Mouse (Mus musculus): ENCODE measurements around the gene Ttc9. TPM values are rescaled to one million over a fixed set of nuclear protein-coding genes. Genes with fewer than 3 reads are reported as not detected.
A peak's percentile ranks its signal among the peaks of the same experiment; 100 is the strongest.

The Ttc9 gene
- polyA plus RNA-seq, 1 experiment from 2014 or later: 20.6 TPM

GRCm38 (mm10) chr12:81663906-81664305, 32.9 kb downstream of the Ttc9 start:
- 89% methylated on average over 5 of the region's 5 CpGs for WGBS

GRCm38 (mm10) chr12:81668406-81668805, 37.4 kb downstream of the Ttc9 start:
- Histone ChIP-seq H3K27ac (replicated peaks) (no peak overlapping the region), H3K9me3 (no peaks in the 10 kb centered on the region), H3K4me2 (no peak overlapping the region), H3K9ac (no peak overlapping the region), H3K4me1 (replicated peaks) (no peaks in the 10 kb centered on the region), H3K36me3 (peaks cover 14% of the 10 kb centered on the region; the same call in 1 of the 2 replicates), H3K4me3 (no peak overlapping the region), H3K27me3 (no peaks in the 10 kb centered on the region)
- WGBS: 94% methylated on average over 9 of the region's 9 CpGs
- no peak for ATAC-seq (ENCODE audit: low FRiP score, low read depth)

More at GRCm38 (mm10) chr12:81663906-81664305, 32.9 kb downstream of the Ttc9 start:
- Histone ChIP-seq H3K9me3 (no peaks in the 10 kb centered on the region), H3K27ac (replicated peaks) (no peak overlapping the region), H3K9ac (no peak overlapping the region), H3K36me3 (peaks cover 21% of the 10 kb centered on the region), H3K4me2 (no peak overlapping the region), H3K4me1 (replicated peaks) (no peaks in the 10 kb centered on the region), H3K27me3 (no peaks in the 10 kb centered on the region), H3K4me3 (no peak overlapping the region)
- no peak for ATAC-seq (ENCODE audit: low FRiP score, low read depth)

GRCm38 (mm10) chr12:81675557-81675956, 44.5 kb downstream of the Ttc9 start:
- no peaks in the 10 kb centered on the region for H3K4me1 ChIP-seq (replicated peaks)
- ATAC-seq (ENCODE audit: low FRiP score, low read depth): no peak
- no peaks in the 10 kb centered on the region for H3K36me3 ChIP-seq
- no peaks in the 10 kb centered on the region for H3K27me3 ChIP-seq
- no peak overlapping the region for H3K9ac ChIP-seq
- no peak overlapping the region for H3K4me2 ChIP-seq
- WGBS: 64% methylated on average over 2 of the region's 2 CpGs
- H3K27ac ChIP-seq (replicated peaks): no peak overlapping the region
- H3K9me3 ChIP-seq: no peaks in the 10 kb centered on the region
- H3K4me3 ChIP-seq: no peak overlapping the region

- no peaks in the 10 kb centered on the region for H3K36me3 ChIP-seq
- H3K9me3 ChIP-seq: no peaks in the 10 kb centered on the region
- H3K4me3 ChIP-seq: no peak overlapping the region
- H3K27ac ChIP-seq (replicated peaks): no peak overlapping the region
- no peak overlapping the region for H3K9ac ChIP-seq
- no peaks in the 10 kb centered on the region for H3K27me3 ChIP-seq
- ATAC-seq (ENCODE audit: low FRiP score, low read depth): no peak
- WGBS: 80% methylated on average over 7 of the region's 7 CpGs
- no peak overlapping the region for H3K4me2 ChIP-seq
- H3K4me1 ChIP-seq (replicated peaks): no peaks in the 10 kb centered on the region
Observed at GRCm38 (mm10) chr12:81679807-81680529, 48.9 kb downstream of the Ttc9 start.

- Histone ChIP-seq H3K4me2 (no peak overlapping the region), H3K27me3 (no peaks in the 10 kb centered on the region), H3K27ac (replicated peaks) (no peak overlapping the region), H3K9ac (no peak overlapping the region), H3K4me3 (no peak overlapping the region), H3K36me3 (no peaks in the 10 kb centered on the region), H3K4me1 (replicated peaks) (peaks cover 10% of the 10 kb centered on the region), H3K9me3 (no peaks in the 10 kb centered on the region)
- WGBS: 78% methylated on average over 11 of the region's 11 CpGs
- ATAC-seq (ENCODE audit: low FRiP score, low read depth): no peak
Observed at GRCm38 (mm10) chr12:81683395-81683794, 52.3 kb downstream of the Ttc9 start.

GRCm38 (mm10) chr12:81684096-81684495, 53.0 kb downstream of the Ttc9 start:
- no peak for ATAC-seq (ENCODE audit: low FRiP score, low read depth)
- H3K27me3 ChIP-seq: no peaks in the 10 kb centered on the region
- no peak overlapping the region for H3K4me3 ChIP-seq
- H3K4me2 ChIP-seq: no peak overlapping the region
- H3K36me3 ChIP-seq: no peaks in the 10 kb centered on the region
- H3K9me3 ChIP-seq: no peaks in the 10 kb centered on the region
- peaks cover 10% of the 10 kb centered on the region for H3K4me1 ChIP-seq (replicated peaks)
- H3K27ac ChIP-seq (replicated peaks): no peak overlapping the region
- no peak overlapping the region for H3K9ac ChIP-seq
- 74% methylated on average over 6 of the region's 6 CpGs for WGBS

DNA sequence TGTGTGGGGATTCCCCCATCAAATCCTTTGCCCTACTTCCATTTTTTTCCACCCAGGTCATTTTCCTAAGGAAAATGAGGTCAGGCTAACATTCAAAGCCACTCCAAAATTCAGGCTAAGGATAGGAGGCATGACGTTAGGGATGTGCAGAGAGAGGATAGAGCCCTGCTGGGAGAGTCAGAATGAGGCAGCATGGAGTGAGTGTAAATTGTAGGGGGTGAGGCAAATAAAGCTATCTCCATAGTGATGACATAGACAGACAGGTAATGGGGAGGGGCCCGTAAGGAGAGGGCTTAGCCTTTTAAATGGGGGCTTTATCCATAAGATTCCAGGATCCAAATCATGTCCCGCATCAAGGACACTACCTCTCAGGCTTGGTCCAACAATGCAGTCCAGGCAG, 54.9 kb downstream of the Ttc9 start:
- WGBS: 51% methylated on average over 3 of the region's 3 CpGs
- Histone ChIP-seq H3K27ac (replicated peaks) (no peak overlapping the region; the same call in 1 of the 2 replicates), H3K9ac (no peak overlapping the region), H3K36me3 (no peaks in the 10 kb centered on the region), H3K9me3 (no peaks in the 10 kb centered on the region), H3K4me1 (replicated peaks) (peaks cover 10% of the 10 kb centered on the region), H3K4me3 (no peak overlapping the region), H3K27me3 (no peaks in the 10 kb centered on the region), H3K4me2 (no peak overlapping the region)
- ATAC-seq (ENCODE audit: low FRiP score, low read depth): peak; percentile 29

GRCm38 (mm10) chr12:81686406-81687117, 55.5 kb downstream of the Ttc9 start:
- Histone ChIP-seq H3K27ac (replicated peaks) (no peak overlapping the region; the same call in 1 of the 2 replicates), H3K4me2 (no peak overlapping the region)

GRCm38 (mm10) chr12:81687873-81688272, 56.8 kb downstream of the Ttc9 start:
- H3K27ac ChIP-seq (replicated peaks): no peak overlapping the region
- H3K4me1 ChIP-seq (replicated peaks): peaks cover 10% of the 10 kb centered on the region
- H3K27me3 ChIP-seq: no peaks in the 10 kb centered on the region
- no peak for ATAC-seq (ENCODE audit: low FRiP score, low read depth)
- WGBS: 79% methylated on average over 5 of the region's 5 CpGs
- no peaks in the 10 kb centered on the region for H3K36me3 ChIP-seq
- H3K4me3 ChIP-seq: no peak overlapping the region
- no peak overlapping the region for H3K4me2 ChIP-seq
- H3K9ac ChIP-seq: no peak overlapping the region
- H3K9me3 ChIP-seq: no peaks in the 10 kb centered on the region

More at GRCm38 (mm10) chr12:81686406-81687117, 55.5 kb downstream of the Ttc9 start:
- WGBS: 36% methylated on average over 12 of the region's 12 CpGs
- Histone ChIP-seq H3K4me3 (no peak overlapping the region), H3K36me3 (no peaks in the 10 kb centered on the region), H3K27me3 (no peaks in the 10 kb centered on the region), H3K9me3 (no peaks in the 10 kb centered on the region), H3K9ac (no peak overlapping the region), H3K4me1 (replicated peaks) (peaks cover 10% of the 10 kb centered on the region)
- peak; percentile 70 for ATAC-seq (ENCODE audit: low FRiP score, low read depth)

DNA sequence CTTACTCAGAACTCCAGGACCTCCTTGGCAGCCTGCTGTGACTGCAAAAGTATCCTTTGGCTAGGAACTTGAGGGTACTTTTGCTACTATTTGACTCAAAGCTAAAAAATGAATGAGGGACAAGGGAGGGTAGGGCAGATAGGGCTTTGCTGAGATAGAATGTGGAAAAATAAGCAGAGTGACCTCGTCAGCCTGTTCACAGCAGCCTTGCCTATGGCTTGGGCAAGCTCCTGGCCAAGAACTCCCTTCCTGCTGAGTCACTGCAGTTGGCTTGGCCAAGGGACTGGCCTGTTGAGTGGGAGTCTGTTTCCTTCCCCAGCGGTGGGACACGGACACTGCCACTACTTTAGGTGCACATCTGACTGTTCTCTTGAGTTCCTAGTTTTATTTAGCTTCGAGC, 57.5 kb downstream of the Ttc9 start:
- H3K4me1 ChIP-seq (replicated peaks): peaks cover 10% of the 10 kb centered on the region
- no peak overlapping the region for H3K27ac ChIP-seq (replicated peaks)
- no peaks in the 10 kb centered on the region for H3K36me3 ChIP-seq
- no peak overlapping the region for H3K4me2 ChIP-seq
- WGBS: 89% methylated on average over 4 of the region's 4 CpGs
- H3K9ac ChIP-seq: no peak overlapping the region
- no peaks in the 10 kb centered on the region for H3K9me3 ChIP-seq
- no peaks in the 10 kb centered on the region for H3K27me3 ChIP-seq
- no peak for ATAC-seq (ENCODE audit: low FRiP score, low read depth)
- no peak overlapping the region for H3K4me3 ChIP-seq

DNA sequence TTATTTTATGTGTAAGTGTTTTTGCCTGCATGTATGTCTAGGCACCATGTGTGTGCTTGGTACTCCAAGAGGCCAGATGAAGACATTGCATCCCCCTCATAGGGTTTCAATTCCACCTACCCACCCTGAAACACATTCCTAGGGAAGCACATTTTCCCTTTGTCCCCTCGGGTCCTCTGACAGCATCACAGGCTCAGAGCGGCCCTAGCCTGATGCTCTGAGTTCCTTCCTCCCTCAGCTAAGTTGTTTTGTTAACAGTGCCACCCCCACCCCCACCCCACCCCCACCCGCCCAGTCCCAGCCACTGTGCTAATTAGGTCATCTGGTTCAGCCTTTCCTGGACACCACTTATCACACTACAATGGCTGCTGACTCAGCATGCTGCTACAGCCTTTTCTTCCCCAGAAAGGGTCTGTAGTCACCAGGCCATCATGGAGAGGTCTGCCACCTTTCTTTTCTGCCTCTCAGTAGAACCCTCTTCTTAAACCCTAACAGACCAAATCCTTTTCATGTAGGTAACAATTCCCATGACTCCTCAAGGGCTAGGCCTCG, 58.5 kb downstream of the Ttc9 start:
- H3K9me3 ChIP-seq: no peaks in the 10 kb centered on the region
- 44% methylated on average over 4 of the region's 4 CpGs for WGBS
- H3K4me2 ChIP-seq: no peak overlapping the region
- H3K4me1 ChIP-seq (replicated peaks): peaks cover 10% of the 10 kb centered on the region
- H3K36me3 ChIP-seq: no peaks in the 10 kb centered on the region
- ATAC-seq (ENCODE audit: low FRiP score, low read depth): no peak
- H3K9ac ChIP-seq: no peak overlapping the region
- H3K27me3 ChIP-seq: no peaks in the 10 kb centered on the region
- no peak overlapping the region for H3K4me3 ChIP-seq
- no peak overlapping the region for H3K27ac ChIP-seq (replicated peaks)

DNA sequence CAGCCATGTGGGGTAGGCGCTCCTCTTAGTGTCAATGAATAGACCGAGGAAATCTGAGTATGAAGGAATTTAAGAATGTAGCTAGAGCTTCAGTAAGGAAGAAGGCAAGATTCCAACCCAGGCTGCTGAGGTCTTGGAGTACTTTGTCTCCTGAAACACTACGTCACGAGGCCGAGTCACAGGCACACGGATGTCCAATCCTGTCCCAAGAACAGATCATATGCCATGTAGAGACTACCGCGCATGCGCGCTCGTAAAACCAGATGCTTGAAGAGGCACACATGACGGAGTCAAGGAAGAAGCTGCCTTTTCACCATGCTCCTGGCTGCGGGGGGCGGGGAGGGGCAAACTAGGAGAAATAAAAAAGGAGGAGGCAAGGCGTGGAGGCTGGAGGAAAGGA, 59.1 kb downstream of the Ttc9 start:
- 93% methylated on average over 15 of the region's 15 CpGs for WGBS
- no peaks in the 10 kb centered on the region for H3K36me3 ChIP-seq
- no peaks in the 10 kb centered on the region for H3K9me3 ChIP-seq
- H3K27me3 ChIP-seq: no peaks in the 10 kb centered on the region
- H3K9ac ChIP-seq: no peak overlapping the region
- ATAC-seq (ENCODE audit: low FRiP score, low read depth): no peak
- no peak overlapping the region for H3K4me3 ChIP-seq
- no peak overlapping the region for H3K27ac ChIP-seq (replicated peaks)
- H3K4me2 ChIP-seq: no peak overlapping the region
- H3K4me1 ChIP-seq (replicated peaks): peaks cover 10% of the 10 kb centered on the region

Measured in hindbrain, embryonic 15.5 days (tissue).